Mouse (Mus musculus) R1 (cell line): ENCODE data around the gene Fam193b.

Source experiments
- DNase-seq: peaks from one replicate; pipeline ENCODE4 v3.0.0-alpha.2; 2018; ENCODE audit warnings: low read depth, low spot score

The Fam193b gene

DNA sequence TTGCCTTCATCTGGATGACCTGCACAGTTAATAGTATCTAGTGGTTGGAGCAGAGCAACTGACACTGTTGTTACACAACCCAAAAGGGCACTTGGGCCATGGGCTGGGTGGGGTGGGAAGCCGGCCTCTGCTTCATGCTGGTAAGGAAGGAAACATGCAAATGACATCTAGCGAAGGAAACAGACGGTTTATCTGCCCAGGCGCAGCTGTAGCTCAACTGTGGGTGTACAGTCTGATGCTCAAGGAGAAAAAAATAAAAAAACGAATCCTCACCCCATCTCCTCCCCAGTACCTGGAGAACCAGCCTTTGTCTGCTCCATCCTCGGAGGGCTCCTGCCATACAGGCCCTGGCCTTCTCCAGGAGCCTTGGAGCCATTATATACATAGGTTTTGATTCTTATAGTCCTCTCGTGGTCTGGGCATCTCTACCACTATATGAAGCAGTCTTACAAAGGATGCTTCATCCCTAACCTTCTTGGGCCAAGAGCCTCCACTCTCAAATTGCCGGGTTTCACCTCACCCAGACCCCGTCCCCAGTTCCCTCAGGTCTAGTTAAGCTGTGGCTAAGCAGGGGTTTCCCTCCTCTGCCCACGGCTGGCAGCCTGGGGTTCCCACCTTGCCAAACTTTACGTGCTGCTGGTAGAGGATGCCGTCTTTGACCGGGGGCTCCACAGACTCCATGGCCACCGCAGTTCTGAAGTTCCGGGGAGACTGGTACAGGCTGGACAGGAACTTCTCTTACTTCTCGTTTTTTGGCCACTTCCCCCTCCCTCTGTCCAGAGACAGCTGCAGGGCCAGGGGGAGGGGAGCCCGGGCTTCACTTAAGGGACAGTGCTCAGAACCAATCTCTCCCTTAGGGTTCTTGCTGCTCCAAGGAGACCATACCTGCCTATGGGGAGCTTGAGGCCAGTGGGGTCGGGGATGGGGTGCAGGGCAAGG, 42.8 kb downstream of the Fam193b start:
- DNase-seq: no peak

DNA sequence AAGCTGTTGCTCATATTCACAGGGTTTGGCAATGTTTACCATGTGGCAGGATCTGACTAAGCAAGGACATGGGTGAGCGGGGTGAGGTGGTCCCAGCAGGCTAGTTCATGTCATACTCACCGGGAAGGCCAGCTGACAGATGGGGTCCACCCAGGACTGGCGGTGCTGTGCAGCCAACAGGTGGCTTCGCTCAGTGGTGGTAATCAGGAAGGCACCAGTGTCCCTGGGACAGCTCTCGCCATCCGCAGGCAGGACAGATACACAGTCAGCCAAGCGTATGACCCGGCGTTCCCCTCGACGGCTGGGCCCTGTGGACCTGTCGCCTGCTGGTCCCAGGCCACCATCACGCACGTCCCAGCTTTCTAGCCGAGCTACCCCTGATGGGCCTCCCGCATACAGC, 43.7 kb downstream of the Fam193b start:
- no peak for DNase-seq

DNA sequence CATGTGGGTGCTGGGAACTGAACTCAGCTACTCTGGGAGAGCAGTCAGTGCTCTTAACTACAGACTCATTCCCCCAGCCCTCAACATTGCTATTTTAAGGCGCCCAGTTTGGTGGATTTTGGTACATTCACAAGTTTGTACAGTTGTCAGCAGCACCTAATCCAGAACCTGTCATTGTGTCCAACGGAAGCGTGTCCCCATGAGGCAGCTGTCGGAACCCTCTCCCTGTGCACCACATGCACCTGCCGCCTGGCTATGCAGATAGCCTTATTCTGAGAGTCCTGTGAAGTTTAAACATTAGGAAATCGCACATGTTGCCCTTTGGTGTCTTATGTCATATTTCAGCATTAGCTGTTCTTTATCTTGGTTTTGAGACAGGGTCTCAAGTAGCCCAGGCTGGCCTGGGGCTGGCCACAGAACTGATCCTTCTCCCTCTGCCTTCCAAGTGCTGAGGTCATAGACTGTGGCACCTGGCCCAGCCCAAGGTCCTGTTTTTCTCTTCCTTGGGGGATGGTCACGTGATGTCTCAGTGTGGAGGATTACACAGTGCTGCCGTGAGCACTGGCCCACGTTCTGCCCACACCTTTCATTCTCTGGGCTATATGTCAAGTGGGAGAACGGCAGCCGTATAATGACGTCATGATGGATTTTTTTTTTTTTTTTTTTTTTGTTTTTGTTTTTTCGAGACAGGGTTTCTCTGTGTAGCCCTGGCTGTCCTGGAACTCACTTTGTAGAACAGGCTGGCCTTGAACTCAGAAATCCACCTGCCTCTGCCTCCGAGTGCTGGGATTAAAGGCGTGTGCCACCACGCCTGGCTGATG, 45.0 kb downstream of the Fam193b start:
- no peak for DNase-seq

DNA sequence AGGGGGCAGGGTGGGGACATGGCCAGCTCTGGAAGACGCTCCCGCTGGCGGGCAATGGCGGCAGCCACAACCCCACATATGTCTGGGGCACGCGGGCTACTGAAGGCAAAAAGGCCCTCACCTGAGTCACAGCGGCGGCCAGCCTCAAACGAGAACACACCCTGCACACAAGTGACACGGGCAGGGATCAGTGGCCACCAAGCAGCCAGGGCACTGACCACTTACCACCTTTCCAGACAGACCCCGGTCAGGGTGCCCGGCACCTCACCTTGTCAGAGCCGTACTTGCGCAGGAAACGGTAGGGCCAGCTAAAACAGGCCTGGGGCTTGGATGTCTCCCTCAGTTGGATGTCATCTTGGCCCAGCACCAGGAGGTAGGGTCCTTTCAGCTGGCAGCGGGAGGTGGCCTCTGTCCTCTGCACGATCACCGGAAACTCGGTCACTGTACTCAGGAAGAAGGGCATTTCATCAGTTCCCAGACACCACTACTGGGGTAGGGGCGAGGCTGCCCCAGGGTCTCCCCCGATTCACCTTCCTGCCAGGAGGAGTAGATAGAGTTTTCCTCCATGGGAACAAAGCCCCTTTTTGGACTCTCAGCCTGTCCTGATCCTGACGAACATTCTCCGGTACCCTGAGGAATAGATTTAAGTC, 46.8 kb downstream of the Fam193b start:
- no peak for DNase-seq

DNA sequence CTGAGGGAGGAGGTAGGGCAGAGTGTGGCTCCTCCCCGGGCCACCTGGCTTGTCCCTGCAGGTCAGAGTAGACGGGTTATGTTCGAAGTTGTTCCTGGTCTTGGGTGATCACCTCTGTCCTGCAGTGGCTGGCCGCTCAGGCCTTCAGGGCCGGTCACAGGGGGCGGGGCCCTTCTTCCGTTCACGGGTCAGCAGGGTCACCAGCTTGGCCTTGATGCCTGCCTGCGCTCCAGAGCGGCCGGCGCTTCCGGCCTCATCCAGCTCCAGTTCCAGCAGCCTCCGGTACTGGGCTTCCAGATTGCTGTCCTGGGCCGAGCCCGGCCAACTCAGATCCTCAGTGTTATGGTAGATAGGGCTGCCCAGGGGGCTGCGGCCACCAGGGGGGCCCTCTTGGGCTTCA, 47.6 kb downstream of the Fam193b start:
- DNase-seq: no peak

DNA sequence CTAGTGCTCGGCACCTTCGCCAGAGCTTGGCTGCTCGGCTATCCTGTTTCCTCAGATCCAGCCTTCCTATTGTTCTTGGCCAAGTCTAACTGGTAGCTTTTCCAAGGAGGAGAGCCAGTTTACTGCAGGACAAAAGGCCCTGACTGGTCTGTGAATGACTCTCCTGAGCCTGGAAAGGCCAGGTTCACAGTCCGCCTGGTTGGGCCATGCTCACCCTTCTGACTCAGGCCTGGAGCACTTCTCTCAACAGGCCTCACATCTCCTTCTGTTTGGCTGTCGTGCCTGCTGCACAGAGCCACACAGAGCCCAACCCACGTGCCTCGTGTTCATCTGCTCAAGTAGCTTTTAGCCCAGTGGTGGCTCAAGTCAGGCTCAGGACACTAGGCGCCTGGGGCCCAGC, 48.2 kb downstream of the Fam193b start:
- peak; percentile 49 for DNase-seq

DNA sequence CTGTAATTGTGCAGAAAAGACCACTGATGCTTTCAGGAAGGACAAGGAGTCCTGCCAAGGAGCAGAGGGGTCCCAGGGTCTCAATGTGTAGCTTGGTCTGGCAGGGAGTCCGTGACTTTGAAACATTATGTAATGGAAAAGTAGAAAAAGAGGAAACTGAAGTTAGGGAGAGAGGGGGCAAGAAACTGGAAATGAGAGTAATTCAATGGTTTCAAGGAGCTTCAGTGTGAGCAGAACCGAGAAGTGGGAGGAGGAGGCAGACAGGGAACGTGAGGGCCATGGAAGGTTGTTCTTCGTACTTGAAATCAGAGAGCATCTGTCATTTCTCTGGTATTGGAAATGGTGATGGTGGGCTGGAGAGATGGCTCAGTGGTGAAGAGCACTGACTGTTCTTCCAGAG, 51.3 kb downstream of the Fam193b start:
- DNase-seq: no peak

DNA sequence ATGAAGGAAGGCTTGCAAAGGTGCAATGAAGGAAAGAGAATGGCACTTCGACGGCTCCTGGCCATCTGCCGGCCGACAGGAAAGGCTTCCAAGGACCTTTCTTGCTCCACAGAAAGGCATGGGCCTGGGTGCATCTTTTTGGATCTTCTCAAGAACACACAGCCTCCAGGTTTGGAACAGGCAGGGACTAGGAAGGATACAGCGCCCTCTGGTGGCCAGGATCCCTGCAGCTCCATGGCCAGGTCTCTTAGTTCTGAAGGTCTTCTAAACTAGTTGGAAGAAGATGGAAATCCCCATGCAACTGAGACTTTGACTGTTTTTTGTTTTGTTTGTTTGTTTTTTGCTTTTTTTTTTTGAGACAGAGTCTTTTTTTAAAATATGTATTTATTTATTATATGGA, 54.0 kb downstream of the Fam193b start:
- DNase-seq: peak; percentile 84

DNA sequence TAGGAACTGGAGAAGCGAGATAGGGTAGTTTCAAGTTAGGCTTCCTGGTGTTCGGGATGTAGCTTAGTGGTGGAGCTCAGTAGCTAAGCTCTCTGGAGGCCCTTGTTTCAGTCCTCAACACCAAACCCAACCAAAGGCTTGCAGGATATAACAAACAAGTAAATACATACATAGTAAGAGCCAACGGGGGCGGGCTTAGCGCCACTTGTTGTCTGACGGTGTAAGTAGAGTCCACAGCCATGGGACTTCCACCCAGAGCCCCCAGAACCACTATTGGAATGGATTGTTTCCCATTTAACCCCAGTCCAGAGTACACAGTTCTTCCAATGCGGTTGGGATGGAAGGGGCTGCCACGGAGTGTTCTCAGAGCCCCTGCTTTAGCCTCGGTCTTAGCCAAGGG, 57.1 kb downstream of the Fam193b start:
- no peak for DNase-seq

DNA sequence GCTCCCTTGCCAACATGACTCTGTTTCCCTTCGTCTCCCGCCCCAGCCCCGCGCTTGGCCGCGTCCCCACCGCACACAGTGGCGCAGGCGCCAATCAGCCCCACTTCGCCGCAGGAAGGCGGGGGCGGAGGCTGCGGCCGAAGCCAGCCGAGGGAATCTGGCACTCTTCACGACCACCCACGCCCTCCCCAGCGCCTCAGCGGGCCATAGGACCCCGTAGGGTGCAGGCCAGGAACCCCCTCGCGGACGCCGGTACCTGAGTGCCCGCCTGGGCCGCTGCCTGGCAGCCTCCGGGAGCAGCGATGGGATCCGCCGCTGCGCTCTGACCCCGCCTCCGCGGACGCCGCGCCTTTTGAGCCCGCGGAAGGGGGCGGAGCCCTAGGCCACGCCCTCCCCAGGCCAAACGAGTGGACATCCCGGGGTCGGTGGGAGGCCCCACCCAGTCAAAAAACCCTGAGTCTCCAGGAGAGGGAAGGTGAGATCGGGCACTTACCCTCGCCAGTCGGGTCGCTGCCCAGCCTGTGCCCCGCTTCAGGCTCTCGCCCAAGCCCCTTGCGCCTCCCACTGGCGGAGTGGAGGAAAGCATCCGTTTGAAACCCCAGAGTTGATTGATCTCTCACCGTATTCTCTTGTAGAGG, 57.7 kb downstream of the Fam193b start, which contains the start of gene Pdlim7:
Pdlim7 (minus strand) TSS at position 566 of the 638 bp plus-strand sequence.
- peak; percentile 88 for DNase-seq

DNA sequence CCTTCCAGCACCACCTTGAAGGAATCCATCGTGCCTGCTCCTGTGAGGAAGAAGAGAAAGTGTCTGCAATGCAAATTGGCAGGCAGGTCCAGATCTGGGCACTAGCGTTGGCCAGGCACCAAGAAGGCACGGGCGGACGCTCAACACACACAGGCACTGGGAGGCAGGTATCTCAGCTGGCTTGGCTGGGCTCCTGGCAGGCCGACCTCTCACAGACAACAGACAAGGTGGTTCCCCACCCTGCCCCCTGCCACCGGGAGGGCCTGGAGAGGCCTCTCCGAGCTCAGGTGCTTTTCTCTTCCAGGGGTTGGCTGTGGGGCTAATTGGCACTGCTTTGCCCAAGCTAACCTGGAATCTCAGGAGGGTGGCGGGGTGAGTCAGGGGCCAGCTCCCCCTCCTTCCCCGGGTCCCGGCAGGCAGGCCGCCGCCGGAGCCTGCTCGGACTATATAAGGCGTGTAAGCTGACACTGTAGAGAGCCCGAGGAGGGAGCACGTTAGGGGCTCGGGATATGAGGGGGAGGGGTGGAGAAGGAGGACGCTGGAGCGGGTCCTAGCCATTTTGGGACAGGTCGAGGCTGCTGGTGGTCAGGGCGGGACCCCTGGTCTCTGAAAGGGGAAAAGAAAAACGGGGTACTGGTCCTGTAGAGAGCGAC, 58.4 kb downstream of the Fam193b start:
- DNase-seq: peak; percentile 68

DNA sequence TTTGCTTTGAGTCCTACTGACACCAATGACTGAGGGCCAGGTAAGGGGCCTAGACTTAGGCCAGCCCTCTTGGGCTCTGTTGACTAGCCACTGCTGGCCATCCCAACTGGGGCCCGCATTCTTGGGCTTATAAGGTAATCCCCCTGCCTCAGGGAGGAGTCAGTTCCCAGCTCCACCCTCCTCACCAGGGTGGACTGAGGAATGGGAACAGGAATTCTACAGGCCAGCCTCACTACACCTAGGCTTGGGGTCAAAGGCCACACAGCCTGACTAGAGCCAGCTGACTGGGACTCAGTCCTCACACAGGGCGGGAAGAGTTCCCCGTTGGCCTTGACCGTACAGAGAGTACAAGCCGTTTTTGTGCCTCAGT, 59.4 kb downstream of the Fam193b start:
- peak; percentile 64 for DNase-seq

DNA sequence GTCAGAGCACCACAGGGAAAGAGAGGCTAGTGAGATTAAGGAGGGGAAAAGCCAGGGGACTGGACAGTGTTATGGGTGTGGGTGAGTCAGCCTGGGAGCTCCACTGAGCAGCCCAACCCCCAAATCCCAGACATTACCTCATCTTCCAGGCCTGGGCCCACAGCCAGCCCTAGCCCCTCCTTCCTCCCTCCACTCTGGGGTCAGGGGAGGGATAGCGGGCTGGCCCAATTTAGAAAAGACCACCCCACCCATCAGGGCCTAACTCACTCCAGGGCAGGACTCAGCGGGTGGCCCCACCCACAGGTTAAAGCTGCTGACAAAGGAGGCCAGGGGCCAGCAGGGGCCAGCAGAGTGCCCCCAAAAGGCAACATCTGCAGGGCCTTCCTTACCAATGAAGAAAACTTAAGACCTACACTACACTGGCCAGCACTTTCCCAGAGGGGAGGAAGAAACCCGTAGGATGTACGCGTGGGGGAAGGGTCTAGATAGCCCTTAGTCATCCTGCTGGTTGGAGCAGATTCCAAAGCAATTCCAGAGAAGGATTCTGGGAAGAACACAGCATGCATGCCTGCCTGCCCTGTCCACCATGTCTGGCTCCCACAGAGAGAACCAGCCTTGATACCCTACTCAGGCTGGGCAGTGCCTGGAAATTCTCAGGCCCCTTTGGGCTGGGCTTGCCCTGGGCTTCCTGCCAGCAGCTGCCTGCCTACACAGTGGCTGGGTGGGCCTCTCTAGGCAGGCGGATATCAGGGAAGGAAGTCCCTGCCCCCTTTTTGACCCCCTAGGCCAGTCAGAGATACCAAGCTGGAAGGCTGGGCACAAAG, 60.0 kb downstream of the Fam193b start:
- peak; percentile 74 for DNase-seq

DNA sequence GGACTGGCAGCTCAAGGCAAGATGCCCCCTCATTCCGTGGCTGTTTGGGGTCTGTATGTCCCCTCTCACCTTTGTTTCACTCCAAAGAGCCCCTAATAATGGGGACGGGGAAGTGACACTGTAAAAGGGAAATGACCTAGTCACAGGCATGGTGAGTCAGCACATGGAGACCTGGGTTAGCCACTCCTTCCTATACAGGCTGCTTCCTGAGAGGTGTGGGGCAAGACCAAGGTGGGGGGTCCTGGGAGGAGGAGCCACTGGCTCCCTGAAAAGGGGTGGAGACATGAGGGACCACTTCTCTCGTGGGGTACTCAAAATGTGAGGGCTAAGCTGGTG, 60.6 kb downstream of the Fam193b start:
- DNase-seq: peak; percentile 83

DNA sequence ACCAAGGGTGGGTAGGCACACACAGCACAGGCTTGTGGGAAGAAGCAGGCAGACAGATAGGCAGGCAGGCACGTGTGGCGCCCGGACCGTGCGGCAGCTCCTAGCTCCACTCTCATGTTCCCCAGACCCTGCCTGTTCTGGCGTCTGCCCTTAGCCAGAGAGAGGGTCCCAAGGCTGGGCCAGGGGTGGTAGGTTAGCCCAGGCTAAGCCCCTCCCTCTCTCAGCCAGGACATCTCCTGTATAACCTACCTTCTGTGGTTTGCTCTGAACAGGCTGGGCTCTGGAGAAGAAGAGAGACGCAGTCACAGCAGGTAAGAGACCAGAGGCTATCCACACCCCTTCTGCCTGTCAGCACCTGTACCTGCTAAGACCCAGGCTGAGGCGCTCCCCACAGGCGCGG, 62.4 kb downstream of the Fam193b start:
- DNase-seq: peak; percentile 18

DNA sequence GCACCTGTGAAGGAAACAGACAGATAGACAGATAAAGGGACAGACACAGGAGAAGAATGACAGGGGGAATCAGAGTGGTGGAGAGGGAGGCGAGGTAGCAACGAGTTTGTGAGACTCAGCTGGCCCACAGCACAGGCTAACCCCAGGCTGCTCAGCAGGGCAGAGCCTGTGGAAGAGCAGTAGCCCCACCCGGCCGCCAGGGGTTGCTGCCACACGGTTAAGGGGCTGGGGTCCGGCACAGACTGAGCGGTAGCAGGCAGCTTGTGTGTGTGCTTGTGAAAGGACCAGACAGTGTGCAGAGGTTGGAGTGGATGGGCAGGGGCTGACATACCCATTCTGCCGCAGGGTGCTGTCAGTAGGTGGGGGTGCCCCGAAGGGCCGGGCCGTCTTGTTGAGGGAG, 63.0 kb downstream of the Fam193b start:
- DNase-seq: peak; percentile 80

DNA sequence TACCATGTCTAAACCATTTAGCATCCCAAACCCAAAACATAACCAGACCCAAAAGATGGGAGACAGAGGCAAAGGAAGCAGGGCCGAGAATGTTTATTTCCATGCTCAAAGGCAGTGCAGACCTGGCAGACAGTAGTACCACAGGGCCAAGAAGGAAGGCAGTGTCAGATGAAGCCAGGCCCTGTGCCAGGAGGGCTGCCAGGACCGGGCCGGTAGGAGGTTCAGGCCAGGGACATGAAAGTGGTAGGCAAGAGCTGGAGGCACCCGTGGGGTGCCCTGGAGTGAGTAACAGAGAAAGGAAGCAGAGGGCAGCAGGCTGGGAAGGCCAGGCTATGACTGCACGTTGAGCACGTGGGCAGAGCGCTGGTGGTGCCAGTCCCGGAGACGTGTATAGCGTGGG, 64.2 kb downstream of the Fam193b start:
- no peak for DNase-seq

DNA sequence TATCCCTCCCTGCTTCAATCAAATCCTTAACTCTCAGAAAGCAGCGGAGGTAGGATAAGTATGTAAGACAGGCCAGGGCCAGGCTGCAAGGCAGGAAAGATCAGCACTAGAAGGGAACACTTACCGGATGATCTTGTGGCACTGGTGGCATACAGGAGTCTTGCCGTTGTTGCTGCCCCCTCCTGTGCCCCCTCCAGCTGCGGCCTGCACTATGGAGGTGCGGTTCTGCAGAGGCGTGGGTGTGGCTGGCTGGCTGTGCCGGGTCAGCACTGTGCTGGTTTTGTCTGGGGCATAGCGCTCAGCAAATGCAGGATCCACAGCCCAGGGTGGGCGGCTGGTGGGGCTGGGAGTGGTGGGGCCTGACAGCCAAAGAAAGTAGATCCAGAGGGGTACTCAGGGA, 65.1 kb downstream of the Fam193b start:
- no peak for DNase-seq

DNA sequence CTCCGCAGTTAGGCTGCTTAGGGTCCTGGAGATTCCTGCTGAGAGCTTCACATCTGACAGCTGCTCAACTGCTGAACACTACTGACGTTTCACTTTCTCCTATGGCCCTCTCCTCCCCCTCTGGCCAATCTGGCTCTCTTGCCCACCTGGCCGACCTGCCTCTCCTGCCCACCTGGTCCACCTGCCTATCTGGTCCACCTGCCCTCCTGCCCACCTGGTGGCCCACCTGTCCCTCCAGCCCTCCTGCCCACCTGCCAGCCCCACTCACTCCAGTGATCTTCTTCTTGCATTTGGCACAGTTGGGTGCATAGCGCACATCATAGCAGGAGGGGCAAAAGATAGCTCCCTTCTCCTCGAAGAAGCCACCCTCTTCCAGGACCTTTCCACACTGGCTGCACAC, 66.5 kb downstream of the Fam193b start:
- DNase-seq: no peak

DNA sequence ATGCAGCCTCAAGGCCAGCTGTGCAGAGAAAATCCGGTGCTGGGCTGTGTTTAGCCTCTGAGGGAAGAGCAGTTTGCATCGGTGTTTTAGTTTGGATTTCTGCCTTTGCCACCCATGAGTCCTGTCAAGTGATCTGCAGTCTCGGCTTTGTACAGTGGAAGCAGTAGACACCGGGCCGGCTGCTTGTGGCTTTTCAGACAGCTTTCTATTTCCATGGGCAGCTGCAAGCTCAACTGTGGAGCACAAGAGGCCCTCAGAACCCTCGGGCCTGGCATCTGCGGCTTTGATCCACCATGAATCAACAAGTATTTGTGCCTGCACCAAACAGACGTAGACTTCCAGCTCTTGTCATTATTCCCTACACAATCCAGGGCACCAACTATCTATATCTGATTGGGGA, 68.5 kb downstream of the Fam193b start:
- DNase-seq: no peak
